Mouse (Mus musculus) kidney, adult 2 months (tissue): ENCODE measurements around the gene Ptprn2.

Experiments used
- CTCF ChIP-seq: fragments of 200-500 bp; conservative IDR thresholded peaks from 2 replicates; pipeline ENCODE4 v1.5.1; 2011; ENCODE audit warnings: low read depth, mild to moderate bottlenecking, control low read depth, low read length, moderate library complexity, mixed read lengths; ENCODE audit not compliant: insufficient read depth, insufficient read length
- POLR2A ChIP-seq: fragments of 200-500 bp; IDR thresholded peaks from one replicate; pipeline ENCODE4 v1.6.1; 2011; ENCODE audit warnings: low read depth, low read length, control low read depth

- TF ChIP-seq CTCF (no peak), POLR2A (no peak)
Observed at GRCm38 (mm10) chr12:117016753-117017595, 531.5 kb downstream of the Ptprn2 start.
